Mouse (Mus musculus) forebrain, embryonic 14.5 days (tissue): ENCODE measurements around the gene Gstz1. TPM values are rescaled to one million over a fixed set of nuclear protein-coding genes. Genes with fewer than 3 reads are reported as not detected.

Experiments used
- ATAC-seq: fragments of 200-750 bp; cut with Nextera tagmentation; 2 replicates; pipeline ENCODE4 v1.8.0; 2017; ENCODE audit warnings: mild to moderate bottlenecking, moderate library complexity
- DNase-seq: peaks from one replicate; pipeline ENCODE4 v3.0.0-alpha.2; 2015; ENCODE audit warnings: low spot score
- H3K27ac ChIP-seq: fragments of 300-500 bp; sonication (generic); 2 replicates; pipeline ENCODE4 v1.5.1; 2014; ENCODE audit warnings: low read depth, mild to moderate bottlenecking, control low read depth, low read length, moderate library complexity
- H3K27me3 ChIP-seq: fragments of 300-500 bp; sonication (generic); replicated peaks from 2 replicates; pipeline ENCODE4 v1.6.1; 2014; ENCODE audit warnings: low read length, control low read depth, mixed read lengths; ENCODE audit not compliant: control insufficient read depth, insufficient read depth
- H3K36me3 ChIP-seq: fragments of 300-500 bp; sonication (generic); 2 replicates; pipeline ENCODE4 v1.6.1; 2014; ENCODE audit warnings: low read length, control low read depth; ENCODE audit not compliant: control insufficient read depth, insufficient read depth
- H3K4me1 ChIP-seq: fragments of 300-500 bp; sonication (generic); 2 replicates; pipeline ENCODE4 v1.6.1; 2014; ENCODE audit warnings: antibody characterized with exemption, low read length, control low read depth; ENCODE audit not compliant: control insufficient read depth, insufficient read depth
- H3K4me2 ChIP-seq: fragments of 300-500 bp; sonication (generic); 2 replicates; pipeline ENCODE4 v1.6.1; 2014; ENCODE audit warnings: mild to moderate bottlenecking, control low read depth, low read length
- H3K4me3 ChIP-seq: fragments of 300-500 bp; sonication (generic); 2 replicates; pipeline ENCODE4 v1.5.1; 2014; ENCODE audit warnings: low read depth, low read length, control low read depth
- H3K9ac ChIP-seq: fragments of 300-500 bp; sonication (generic); 2 replicates; pipeline ENCODE4 v1.6.1; 2014; ENCODE audit warnings: mild to moderate bottlenecking, low read length, control low read depth, moderate library complexity
- H3K9me3 ChIP-seq: fragments of 300-500 bp; sonication (generic); replicated peaks from 2 replicates; pipeline ENCODE4 v1.6.1; 2016; ENCODE audit warnings: low read length, control low read depth, mixed read lengths; ENCODE audit not compliant: control insufficient read depth
- WGBS: fragments of 180-500 bp; shearing (Covaris S2); extraction: QIAGEN DNeasy Blood & Tissue Kit; methylation state at CpG from one replicate; pipeline ENCODE4 v1.1.7; 2014; 5-methylcytosine and 5-hydroxymethylcytosine counted together
- polyA plus RNA-seq: library from polyadenylated mRNA; unstranded; fragments of >200 nt; fragmentation: Nextera tagmentation; extraction: Ambion mirVana; gene quantifications from 2 replicates; pipeline ENCODE4 v1.2.1, GENCODE M21; 2014

Gene Gstz1
- polyA plus RNA-seq, 1 experiment from 2014 or later: 33.8 TPM

DNA sequence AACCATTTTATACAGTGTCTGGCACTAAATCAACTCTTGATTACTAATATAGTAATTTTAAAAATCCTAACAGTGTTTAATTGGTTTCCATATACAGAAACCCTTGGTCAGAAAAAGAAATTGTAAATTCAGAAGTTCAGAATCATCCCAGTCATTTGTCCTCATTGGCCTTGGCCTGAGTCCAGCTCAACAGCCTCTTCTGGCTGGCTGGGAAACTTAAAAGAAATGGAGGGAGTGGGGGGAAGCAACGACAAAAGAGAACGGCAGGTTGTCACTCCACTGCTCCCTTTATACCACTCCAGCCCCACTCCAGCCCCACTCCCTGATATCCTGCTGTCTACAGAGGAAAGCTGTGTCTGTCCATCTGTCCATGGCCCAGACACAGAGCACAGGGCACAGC is 15.8 kb upstream of the Gstz1 start:
- ATAC-seq (no peak), DNase-seq (peak; percentile 35)
- 10% methylated on average over 2 of the region's 2 CpGs for WGBS
- Histone ChIP-seq H3K9me3 (no peaks in the 10 kb centered on the region), H3K9ac (no peak overlapping the region), H3K36me3 (peaks cover 28% of the 10 kb centered on the region), H3K4me2 (no peak overlapping the region), H3K27ac (no peak overlapping the region; the same call in 1 of the 2 replicates), H3K4me1 (peaks cover 3% of the 10 kb centered on the region; the same call in 1 of the 2 replicates), H3K27me3 (no peaks in the 10 kb centered on the region), H3K4me3 (no peak overlapping the region)

GRCm38 (mm10) chr12:87131619-87132018 is 15.3 kb upstream of the Gstz1 start:
- DNase-seq (peak; percentile 51), ATAC-seq (peak; percentile 18; the same call in 1 of the 2 replicates)
- H3K27ac ChIP-seq: no peak overlapping the region; the same call in 1 of the 2 replicates
- WGBS: 55% methylated on average over 3 of the region's 3 CpGs
- H3K4me3 ChIP-seq: no peak overlapping the region
- no peaks in the 10 kb centered on the region for H3K9me3 ChIP-seq
- no peaks in the 10 kb centered on the region for H3K27me3 ChIP-seq
- no peak overlapping the region for H3K9ac ChIP-seq
- H3K36me3 ChIP-seq: peaks cover 28% of the 10 kb centered on the region
- H3K4me2 ChIP-seq: no peak overlapping the region
- H3K4me1 ChIP-seq: peaks cover 3% of the 10 kb centered on the region; the same call in 1 of the 2 replicates

DNA sequence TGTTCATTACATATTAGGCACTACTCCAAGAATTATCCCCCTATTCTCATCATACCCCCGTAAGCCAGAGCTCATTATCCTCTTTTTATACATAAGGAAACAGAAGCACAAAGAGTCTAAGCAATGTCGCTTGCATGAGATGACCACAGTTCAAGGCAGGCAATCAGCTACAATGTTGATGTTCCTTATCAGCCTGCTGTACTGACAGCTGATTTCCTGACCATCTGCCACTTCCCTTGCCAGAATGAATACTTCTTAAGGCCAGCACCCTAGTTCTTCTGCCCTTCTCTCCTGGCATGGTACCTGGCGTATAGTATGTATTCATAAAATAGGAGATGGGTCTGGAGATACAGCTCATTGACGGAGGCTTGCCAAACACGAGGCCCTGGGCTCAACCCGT is 14.8 kb upstream of the Gstz1 start:
- Histone ChIP-seq H3K9ac (no peak overlapping the region), H3K9me3 (no peaks in the 10 kb centered on the region), H3K4me3 (no peak overlapping the region), H3K4me2 (no peak overlapping the region), H3K27me3 (no peaks in the 10 kb centered on the region), H3K36me3 (peaks cover 27% of the 10 kb centered on the region), H3K4me1 (peaks cover 3% of the 10 kb centered on the region; the same call in 1 of the 2 replicates), H3K27ac (no peak overlapping the region)
- no peak for ATAC-seq
- WGBS: 85% methylated on average over 6 of the region's 6 CpGs
- DNase-seq: no peak

- WGBS: 95% methylated on average over 9 of the region's 9 CpGs
- Histone ChIP-seq H3K27me3 (no peaks in the 10 kb centered on the region), H3K9ac (no peak overlapping the region), H3K9me3 (no peaks in the 10 kb centered on the region), H3K4me1 (peaks cover 3% of the 10 kb centered on the region; the same call in 1 of the 2 replicates), H3K27ac (no peak overlapping the region), H3K36me3 (peaks cover 24% of the 10 kb centered on the region), H3K4me3 (no peak overlapping the region), H3K4me2 (no peak overlapping the region)
- ATAC-seq: no peak
- no peak for DNase-seq
Measured at GRCm38 (mm10) chr12:87132784-87133183, 14.2 kb upstream of the Gstz1 start.

DNA sequence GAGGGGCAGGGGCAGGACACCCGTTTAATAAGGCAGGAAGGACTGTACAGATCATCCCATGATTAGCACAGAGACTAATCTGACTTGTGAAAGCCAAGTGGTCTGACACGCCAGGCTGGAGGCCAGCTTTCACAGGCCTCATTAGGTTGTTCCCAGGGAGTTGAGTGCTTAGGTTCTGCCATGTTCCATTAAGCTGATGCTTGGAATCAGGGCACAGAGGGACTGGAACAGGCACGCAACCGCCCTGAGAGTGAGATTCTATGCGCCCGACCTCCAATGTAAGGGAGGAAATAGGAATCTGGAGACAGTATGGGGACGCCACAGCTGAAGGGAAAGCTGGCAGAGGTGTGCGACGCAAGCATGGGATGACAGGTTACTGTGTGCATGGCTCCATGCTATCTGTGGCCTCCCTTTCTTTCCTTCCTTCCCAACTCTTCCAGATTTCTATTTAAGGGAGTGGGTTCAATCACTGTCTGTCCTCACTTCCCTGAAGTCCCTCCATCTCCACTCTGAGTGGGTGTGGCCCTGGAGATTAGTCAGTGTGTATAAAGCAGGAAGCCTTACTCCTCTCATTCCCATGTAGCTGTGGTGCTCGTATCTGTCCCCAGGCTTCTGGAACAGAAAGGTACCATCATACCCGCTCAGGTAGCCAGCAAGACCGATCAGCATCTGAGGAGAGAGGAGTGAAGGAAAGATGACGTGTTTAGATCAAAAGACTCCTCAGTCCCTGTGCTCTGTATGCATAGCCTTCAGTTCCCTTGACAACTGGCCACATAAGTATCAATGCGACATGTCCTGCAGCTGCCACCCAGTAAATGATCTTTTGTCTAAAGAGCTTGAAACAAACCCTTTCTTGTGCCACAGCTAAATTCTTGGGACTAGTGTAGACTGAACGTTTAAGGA is 9.3 kb upstream of the Gstz1 start:
- Histone ChIP-seq H3K9ac (no peak overlapping the region), H3K27me3 (no peaks in the 10 kb centered on the region), H3K4me3 (no peak overlapping the region), H3K36me3 (0 out of 2 replicates have a peak, but pooled peaks cover 5% of the 10 kb centered on the region), H3K4me1 (no peaks in the 10 kb centered on the region), H3K27ac (peak overlapping the region; percentile 30; the same call in 1 of the 2 replicates), H3K4me2 (no peak overlapping the region), H3K9me3 (no peaks in the 10 kb centered on the region)
- DNase-seq (no peak), ATAC-seq (peak; percentile 61; the same call in 1 of the 2 replicates)
- WGBS: 67% methylated on average over 15 of the region's 15 CpGs

GRCm38 (mm10) chr12:87138342-87138701 is 8.6 kb upstream of the Gstz1 start:
- no peak overlapping the region for H3K9ac ChIP-seq
- H3K4me3 ChIP-seq: no peak overlapping the region
- DNase-seq: peak; percentile 46
- H3K4me2 ChIP-seq: no peak overlapping the region
- 51% methylated on average over 2 of the region's 2 CpGs for WGBS
- 0 out of 2 replicates have a peak, but pooled peaks cover 3% of the 10 kb centered on the region for H3K36me3 ChIP-seq
- H3K9me3 ChIP-seq: no peaks in the 10 kb centered on the region
- H3K27ac ChIP-seq: peak overlapping the region; percentile 30; the same call in 1 of the 2 replicates
- no peaks in the 10 kb centered on the region for H3K27me3 ChIP-seq
- ATAC-seq: peak; percentile 34; the same call in 1 of the 2 replicates
- no peaks in the 10 kb centered on the region for H3K4me1 ChIP-seq

GRCm38 (mm10) chr12:87138768-87139167 is 8.2 kb upstream of the Gstz1 start:
- DNase-seq (peak; percentile 19), ATAC-seq (no peak)
- H3K27ac ChIP-seq: 0 out of 2 replicates have a peak overlapping the region, but pooled peaks have one; percentile 4

GRCm38 (mm10) chr12:87142156-87142555 is 4.8 kb upstream of the Gstz1 start:
- H3K9ac ChIP-seq: no peak overlapping the region
- no peaks in the 10 kb centered on the region for H3K27me3 ChIP-seq
- WGBS: 72% methylated on average over 2 of the region's 2 CpGs
- no peak for DNase-seq
- no peak overlapping the region for H3K27ac ChIP-seq
- 0 out of 2 replicates have a peak, but pooled peaks cover 3% of the 10 kb centered on the region for H3K36me3 ChIP-seq
- H3K4me3 ChIP-seq: no peak overlapping the region
- no peak for ATAC-seq
- no peaks in the 10 kb centered on the region for H3K9me3 ChIP-seq
- no peak overlapping the region for H3K4me2 ChIP-seq
- H3K4me1 ChIP-seq: no peaks in the 10 kb centered on the region

More at GRCm38 (mm10) chr12:87138768-87139167, 8.2 kb upstream of the Gstz1 start:
- H3K36me3 ChIP-seq: 0 out of 2 replicates have a peak, but pooled peaks cover 3% of the 10 kb centered on the region
- no peaks in the 10 kb centered on the region for H3K9me3 ChIP-seq
- 47% methylated on average over 2 of the region's 2 CpGs for WGBS
- no peak overlapping the region for H3K4me3 ChIP-seq
- no peak overlapping the region for H3K4me2 ChIP-seq
- H3K27me3 ChIP-seq: no peaks in the 10 kb centered on the region
- no peaks in the 10 kb centered on the region for H3K4me1 ChIP-seq
- no peak overlapping the region for H3K9ac ChIP-seq
